Mouse (Mus musculus) heart, embryonic 12.5 days (tissue): ENCODE measurements around the gene Cdk8. TPM values are rescaled to one million over a fixed set of nuclear protein-coding genes. Genes with fewer than 3 reads are reported as not detected.

ENCODE experiments used
- ATAC-seq: fragments of 200-750 bp; cut with Nextera tagmentation; 2 replicates; pipeline ENCODE4 v1.8.0; 2017; ENCODE audit warnings: moderate TSS enrichment, moderate library complexity; ENCODE audit not compliant: insufficient number of reproducible peaks, low FRiP score
- H3K27ac ChIP-seq: fragments of 300-500 bp; sonication (generic); 2 replicates; pipeline ENCODE4 v1.5.1; 2016; ENCODE audit warnings: mild to moderate bottlenecking, moderate library complexity; ENCODE audit not compliant: poor library complexity, severe bottlenecking
- H3K27me3 ChIP-seq: fragments of 300-500 bp; sonication (generic); replicated peaks from 2 replicates; pipeline ENCODE4 v1.6.1; 2016; ENCODE audit warnings: mild to moderate bottlenecking, moderate library complexity
- H3K36me3 ChIP-seq: fragments of 300-500 bp; sonication (generic); 2 replicates; pipeline ENCODE4 v1.6.1; 2016; ENCODE audit warnings: mild to moderate bottlenecking, moderate library complexity
- H3K4me1 ChIP-seq: fragments of 300-500 bp; sonication (generic); replicated peaks from 2 replicates; pipeline ENCODE4 v1.6.1; 2016; ENCODE audit warnings: mild to moderate bottlenecking
- H3K4me2 ChIP-seq: fragments of 300-500 bp; sonication (generic); 2 replicates; pipeline ENCODE4 v1.6.1; 2016; ENCODE audit warnings: mild to moderate bottlenecking, moderate library complexity
- H3K4me3 ChIP-seq: fragments of 300-500 bp; sonication (generic); 2 replicates; pipeline ENCODE4 v1.5.1; 2016; ENCODE audit warnings: mild to moderate bottlenecking
- H3K9ac ChIP-seq: fragments of 300-500 bp; sonication (generic); 2 replicates; pipeline ENCODE4 v1.6.1; 2016; ENCODE audit warnings: mild to moderate bottlenecking, moderate library complexity
- H3K9me3 ChIP-seq: fragments of 300-500 bp; sonication (generic); replicated peaks from 2 replicates; pipeline ENCODE4 v1.6.1; 2016; ENCODE audit warnings: mild to moderate bottlenecking, moderate library complexity
- WGBS: fragments of 180-500 bp; shearing (Covaris S2); methylation state at CpG from one replicate; pipeline ENCODE4 v1.1.7; 2016; 5-methylcytosine and 5-hydroxymethylcytosine counted together
- polyA plus RNA-seq: library from polyadenylated mRNA; unstranded; fragments of >200 nt; fragmentation: Nextera tagmentation; extraction: Ambion mirVana; gene quantifications from 2 replicates; pipeline ENCODE4 v1.2.1, GENCODE M21; 2016

Cdk8 gene
- polyA plus RNA-seq, 1 experiment from 2014 or later: 16.6 TPM

GRCm38 (mm10) chr5:146253644-146254043 is 22.6 kb downstream of the Cdk8 start:
- Histone ChIP-seq H3K4me1 (peaks cover 30% of the 10 kb centered on the region), H3K27ac (no peak overlapping the region), H3K4me2 (no peak overlapping the region), H3K4me3 (no peak overlapping the region), H3K9ac (no peak overlapping the region), H3K9me3 (no peaks in the 10 kb centered on the region; the same call in 1 of the 2 replicates), H3K27me3 (no peaks in the 10 kb centered on the region), H3K36me3 (peaks cover 4% of the 10 kb centered on the region)
- WGBS: 72% methylated on average over 5 of the region's 5 CpGs
- ATAC-seq: no peak

GRCm38 (mm10) chr5:146260003-146260402 is 29.0 kb downstream of the Cdk8 start:
- 41% methylated on average over 9 of the region's 9 CpGs for WGBS
- Histone ChIP-seq H3K27ac (no peak overlapping the region), H3K9me3 (no peaks in the 10 kb centered on the region; the same call in 1 of the 2 replicates), H3K4me1 (peaks cover 7% of the 10 kb centered on the region), H3K4me3 (no peak overlapping the region), H3K27me3 (no peaks in the 10 kb centered on the region), H3K36me3 (peaks cover 15% of the 10 kb centered on the region), H3K9ac (no peak overlapping the region), H3K4me2 (no peak overlapping the region)
- no peak for ATAC-seq

GRCm38 (mm10) chr5:146265934-146266591 is 35.0 kb downstream of the Cdk8 start:
- Histone ChIP-seq H3K9ac (no peak overlapping the region), H3K36me3 (peaks cover 11% of the 10 kb centered on the region), H3K4me3 (no peak overlapping the region), H3K4me1 (peaks cover 17% of the 10 kb centered on the region), H3K4me2 (no peak overlapping the region), H3K27me3 (no peaks in the 10 kb centered on the region), H3K27ac (no peak overlapping the region), H3K9me3 (no peaks in the 10 kb centered on the region)
- ATAC-seq: no peak
- 81% methylated on average over 5 of the region's 6 CpGs for WGBS

GRCm38 (mm10) chr5:146267776-146268175 is 36.7 kb downstream of the Cdk8 start:
- no peak overlapping the region for H3K4me2 ChIP-seq
- no peak overlapping the region for H3K4me3 ChIP-seq
- peaks cover 17% of the 10 kb centered on the region for H3K36me3 ChIP-seq
- no peaks in the 10 kb centered on the region for H3K27me3 ChIP-seq
- ATAC-seq: no peak
- H3K9ac ChIP-seq: no peak overlapping the region
- peaks cover 17% of the 10 kb centered on the region for H3K4me1 ChIP-seq
- H3K9me3 ChIP-seq: no peaks in the 10 kb centered on the region
- WGBS: 89% methylated on average over 7 of the region's 7 CpGs
- H3K27ac ChIP-seq: no peak overlapping the region

- Histone ChIP-seq H3K9ac (no peak overlapping the region), H3K27me3 (no peaks in the 10 kb centered on the region), H3K27ac (no peak overlapping the region), H3K9me3 (no peaks in the 10 kb centered on the region), H3K36me3 (peaks cover 28% of the 10 kb centered on the region), H3K4me2 (no peak overlapping the region), H3K4me3 (no peak overlapping the region), H3K4me1 (peaks cover 8% of the 10 kb centered on the region; the same call in 1 of the 2 replicates)
- 88% methylated on average over 9 of the region's 9 CpGs for WGBS
- no peak for ATAC-seq
Measured at GRCm38 (mm10) chr5:146270593-146270992, 39.6 kb downstream of the Cdk8 start.

- H3K36me3 ChIP-seq: peaks cover 33% of the 10 kb centered on the region
- no peak for ATAC-seq
Measured at GRCm38 (mm10) chr5:146271662-146272061, 40.6 kb downstream of the Cdk8 start.

GRCm38 (mm10) chr5:146273096-146273495 is 42.1 kb downstream of the Cdk8 start:
- Histone ChIP-seq H3K4me1 (no peaks in the 10 kb centered on the region), H3K4me3 (no peak overlapping the region), H3K36me3 (peaks cover 33% of the 10 kb centered on the region), H3K27me3 (no peaks in the 10 kb centered on the region), H3K9me3 (no peaks in the 10 kb centered on the region), H3K27ac (no peak overlapping the region), H3K4me2 (no peak overlapping the region), H3K9ac (no peak overlapping the region)
- ATAC-seq: no peak
- whole genome bisulfite sequencing: 90% methylated on average over 4 of the region's 4 CpGs

More at GRCm38 (mm10) chr5:146271662-146272061, 40.6 kb downstream of the Cdk8 start:
- Histone ChIP-seq H3K9ac (no peak overlapping the region), H3K27ac (no peak overlapping the region), H3K27me3 (no peaks in the 10 kb centered on the region), H3K9me3 (no peaks in the 10 kb centered on the region), H3K4me1 (peaks cover 7% of the 10 kb centered on the region; the same call in 1 of the 2 replicates), H3K4me2 (no peak overlapping the region), H3K4me3 (no peak overlapping the region)
- WGBS: 88% methylated on average over 5 of the region's 5 CpGs

- Histone ChIP-seq H3K4me3 (no peak overlapping the region), H3K36me3 (peaks cover 35% of the 10 kb centered on the region), H3K27me3 (no peaks in the 10 kb centered on the region), H3K27ac (no peak overlapping the region), H3K9ac (no peak overlapping the region), H3K9me3 (no peaks in the 10 kb centered on the region), H3K4me1 (no peaks in the 10 kb centered on the region), H3K4me2 (no peak overlapping the region)
- WGBS: 86% methylated on average over 4 of the region's 4 CpGs
- ATAC-seq: no peak
Measured at GRCm38 (mm10) chr5:146274420-146275045, 43.5 kb downstream of the Cdk8 start.

- Histone ChIP-seq H3K4me3 (no peak overlapping the region), H3K4me1 (no peaks in the 10 kb centered on the region), H3K4me2 (no peak overlapping the region), H3K36me3 (peaks cover 29% of the 10 kb centered on the region), H3K27ac (no peak overlapping the region), H3K9ac (no peak overlapping the region), H3K9me3 (no peaks in the 10 kb centered on the region), H3K27me3 (no peaks in the 10 kb centered on the region)
- ATAC-seq: no peak
- 90% methylated on average over 4 of the region's 4 CpGs for WGBS
Measured at GRCm38 (mm10) chr5:146277513-146277912, 46.5 kb downstream of the Cdk8 start.

GRCm38 (mm10) chr5:146280012-146280411 is 49.0 kb downstream of the Cdk8 start:
- H3K9ac ChIP-seq: no peak overlapping the region
- peaks cover 36% of the 10 kb centered on the region for H3K36me3 ChIP-seq
- H3K27me3 ChIP-seq: no peaks in the 10 kb centered on the region
- no peak overlapping the region for H3K4me3 ChIP-seq
- ATAC-seq: no peak
- H3K4me1 ChIP-seq: no peaks in the 10 kb centered on the region
- H3K27ac ChIP-seq: no peak overlapping the region
- H3K4me2 ChIP-seq: no peak overlapping the region
- no peaks in the 10 kb centered on the region for H3K9me3 ChIP-seq

- H3K4me1 ChIP-seq: no peaks in the 10 kb centered on the region
- H3K4me2 ChIP-seq: no peak overlapping the region
- no peak overlapping the region for H3K9ac ChIP-seq
- peaks cover 37% of the 10 kb centered on the region for H3K36me3 ChIP-seq
- ATAC-seq: no peak
- no peak overlapping the region for H3K4me3 ChIP-seq
- no peaks in the 10 kb centered on the region for H3K27me3 ChIP-seq
- WGBS: 73% methylated on average over 4 of the region's 4 CpGs
- no peaks in the 10 kb centered on the region for H3K9me3 ChIP-seq
- H3K27ac ChIP-seq: no peak overlapping the region
Measured at GRCm38 (mm10) chr5:146281241-146281818, 50.3 kb downstream of the Cdk8 start.
